Mouse (Mus musculus): ENCODE data around the gene Ptma.
A peak's percentile ranks its signal among the peaks of the same experiment; 100 is the strongest.

DNA sequence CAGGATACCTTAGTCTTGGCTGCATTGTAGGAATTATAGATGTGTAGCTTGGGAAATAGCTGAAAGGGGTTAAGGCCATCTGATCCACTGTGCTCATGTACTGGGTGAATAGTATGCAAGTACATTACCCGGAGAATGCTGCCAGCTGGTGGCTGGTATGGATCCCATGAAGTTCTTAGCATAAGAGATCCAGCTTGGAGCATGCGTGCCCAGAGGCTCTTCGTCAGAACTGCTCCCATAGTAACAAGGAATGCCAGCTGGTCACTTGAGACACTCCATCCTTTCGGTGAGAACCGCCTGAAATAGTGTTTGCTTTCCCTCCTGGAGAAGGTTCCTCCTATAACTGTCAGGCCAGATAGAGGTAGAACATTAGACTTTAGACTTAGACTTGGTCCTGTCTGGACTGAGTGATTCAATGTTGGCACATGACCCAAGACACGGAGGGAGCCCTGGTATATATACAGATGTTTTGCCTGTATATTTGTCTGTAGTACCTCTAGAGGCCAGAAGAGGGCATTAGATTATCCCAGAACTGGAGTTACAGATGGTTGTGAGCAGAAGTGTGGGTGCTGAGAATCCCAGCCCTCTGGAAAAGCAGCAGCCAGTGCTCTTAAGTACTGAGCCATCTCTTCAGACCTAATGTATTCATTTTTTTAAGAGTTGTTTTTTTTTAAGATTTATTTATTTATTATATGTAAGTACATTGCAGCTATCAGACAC lies 7.0 kb downstream of the Ptma start:
- TF ChIP-seq CTCF (IDR thresholded peaks at IDR 0.05; ENCODE audit: borderline replicate concordance, insufficient read depth, low read depth, low read length) (0 out of 2 replicates have a peak, but pooled peaks have one; percentile 9), POLR2A (IDR thresholded peaks at IDR 0.05; ENCODE audit: borderline replicate concordance, insufficient read depth, low read length) (no peak)

All from cerebellum, adult 2 months (tissue).